Mouse (Mus musculus) urinary bladder, adult 2 months (tissue): ENCODE data around the gene Gm11096. TPM values are rescaled to one million over a fixed set of nuclear protein-coding genes. Genes with fewer than 3 reads are reported as not detected.

Source experiments
- DNase-seq: peaks from one replicate; pipeline ENCODE4 v3.0.0; 2022; ENCODE audit warnings: low spot score
- polyA plus RNA-seq: library from polyadenylated mRNA; depleted of rRNA; stranded (reverse); fragments of >200 nt; gene quantifications from 2 replicates; pipeline ENCODE4 v1.2.3, GENCODE M21; 2012

The Gm11096 gene
- polyA plus RNA-seq, 1 experiment, result not detected

- DNase-seq, result no peak
Observed at GRCm38 (mm10) chr17:81480351-81481161, 39.0 kb downstream of the Gm11096 start.

DNA sequence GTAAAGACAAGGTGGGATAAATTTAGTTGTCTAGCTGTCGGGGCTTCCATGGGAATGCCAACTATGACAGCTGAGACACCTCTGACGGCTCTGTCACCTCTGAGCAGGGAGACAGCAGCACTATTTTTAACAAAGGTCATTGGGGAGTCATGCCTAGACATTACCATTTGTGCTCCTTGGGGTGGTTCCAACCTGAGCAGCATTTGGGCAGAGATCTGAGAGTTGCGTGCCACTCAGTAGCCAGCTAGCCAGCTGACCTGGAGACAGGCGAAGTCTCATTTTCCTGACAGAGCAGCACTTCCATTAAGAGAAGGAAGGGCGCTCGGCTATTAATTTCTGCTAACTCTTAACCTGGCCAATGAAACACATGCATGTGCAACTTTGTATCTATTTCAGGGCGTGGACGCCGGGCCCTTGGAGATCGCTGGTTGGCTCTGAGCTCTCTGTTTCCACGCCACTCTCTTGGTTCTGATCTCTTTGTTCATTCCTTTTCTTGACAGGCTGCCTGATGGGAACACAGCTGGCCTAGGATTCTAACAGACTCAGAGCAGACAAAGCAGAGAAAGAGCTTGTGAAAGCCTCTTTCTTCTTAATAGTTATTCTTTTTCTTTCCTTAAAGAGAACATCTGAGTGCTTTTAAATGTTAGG is 40.4 kb downstream of the Gm11096 start:
- no peak for DNase-seq

GRCm38 (mm10) chr17:81486388-81486787 is 44.8 kb downstream of the Gm11096 start:
- DNase-seq, result no peak
